ENCODE assay signal across 9 mouse cellular contexts in genomic region chrX:157596802-157597201, GRCm38 (mm10). TPM values are rescaled to one million over a fixed set of nuclear protein-coding genes. Genes with fewer than 3 reads are reported as not detected.
A peak's percentile ranks its signal among the peaks of the same experiment; 100 is the strongest.
DNase-seq lines count a peak whose midpoint lies in the region; ATAC-seq and TF ChIP-seq lines count a peak whose summit lies in the region.
"Had no signal": no experiment of that assay in that cellular context is flagged by ENCODE, and none has a peak within 500 bp of the region (broad histone marks: within the 10 kb centered on the region; RNA-seq: fewer than 3 reads in every experiment).

No protein-coding gene starts in this region.

- peaks cover 0 to 12% of the 10 kb centered on the region in 2 experiments; a peak in 1 of 4 replicates for H3K4me1 ChIP-seq in heart, embryonic 14.5 days (ENCODE audit: control insufficient read depth in 2 of 2, insufficient read depth in 2 of 2, low read length in 2 of 2)
- H3K4me1 ChIP-seq in bone marrow macrophage, adult 2 months (ENCODE audit: control insufficient read depth, insufficient read depth, low read length): peaks cover 7% of the 10 kb centered on the region
- no peaks in the 10 kb centered on the region; the same call in 1 of the 2 replicates for H3K4me1 ChIP-seq in midbrain, embryonic 16.5 days (ENCODE audit: control insufficient read depth, insufficient read depth, low read length)

- no peaks in the 10 kb centered on the region for H3K36me3 ChIP-seq in heart, embryonic 14.5 days (ENCODE audit: control insufficient read depth, insufficient read depth, low read length)
- no peaks in the 10 kb centered on the region for H3K36me3 ChIP-seq in midbrain, embryonic 16.5 days (ENCODE audit: control insufficient read depth, insufficient read depth, low read length)
- H3K36me3 ChIP-seq: G1E had no signal

- no peak for DNase-seq in heart, postnatal 10 days
- peak; percentile 45 for DNase-seq in induced T-regulatory cell, adult 2 months (ENCODE audit: low read depth)
- DNase-seq in right cerebral cortex, postnatal 10 days (ENCODE audit: low spot score in 2 of 2): no peak
- DNase-seq in right cerebral cortex, postnatal 14 days: no peak
- no peak for DNase-seq in right cerebral cortex, postnatal 25 days

- H3K4me3 ChIP-seq in heart, embryonic 14.5 days (ENCODE audit: control insufficient read depth in 1 of 2, insufficient read depth in 1 of 2, low read depth in 1 of 2, low read length in 2 of 2): peak overlapping the region; percentile 9 to 64; a peak in 3 of 4 replicates
- peak overlapping the region; percentile 99 for H3K4me3 ChIP-seq in bone marrow macrophage, adult 2 months (ENCODE audit: insufficient read depth, low read length)
- H3K4me3 ChIP-seq in midbrain, embryonic 16.5 days (ENCODE audit: low read depth, low read length): peak overlapping the region; percentile 61

- H3K9me3 ChIP-seq in heart, embryonic 14.5 days (ENCODE audit: control insufficient read depth, low read length): no peaks in the 10 kb centered on the region
- no peaks in the 10 kb centered on the region for H3K9me3 ChIP-seq in midbrain, embryonic 16.5 days (replicated peaks; ENCODE audit: control insufficient read depth, low read length, poor library complexity, severe bottlenecking)
- H3K9me3 ChIP-seq: G1E had no signal

- no peak for TF ChIP-seq CTCF in bone marrow macrophage, adult 2 months (IDR thresholded peaks at IDR 0.05; ENCODE audit: low read depth, low read length)

- 76% methylated on average over 5 of the region's 5 CpGs for WGBS in heart, embryonic 14.5 days
- WGBS in midbrain, embryonic 16.5 days: 83% methylated on average over 5 of the region's 5 CpGs

- no peak for ATAC-seq in heart, embryonic 14.5 days (ENCODE audit: insufficient number of reproducible peaks, insufficient read depth, low FRiP score, low read depth)
- ATAC-seq in midbrain, embryonic 16.5 days: no peak

- H3K27ac ChIP-seq in heart, embryonic 14.5 days (replicated peaks in 1 of 2; ENCODE audit: control insufficient read depth in 1 of 2, insufficient read depth in 1 of 2, low read depth in 2 of 2, low read length in 2 of 2): no peak overlapping the region
- H3K27ac ChIP-seq in bone marrow macrophage, adult 2 months (ENCODE audit: insufficient read depth, low read depth, low read length): peak overlapping the region; percentile 97
- H3K27ac ChIP-seq in midbrain, embryonic 16.5 days (ENCODE audit: low read length): no peak overlapping the region

- no peaks in the 10 kb centered on the region for H3K27me3 ChIP-seq in heart, embryonic 14.5 days (ENCODE audit: control insufficient read depth, insufficient read depth, low read length)
- H3K27me3 ChIP-seq in midbrain, embryonic 16.5 days (ENCODE audit: control insufficient read depth, insufficient read depth, low read depth, low read length): no peaks in the 10 kb centered on the region

- H3K9ac ChIP-seq in heart, embryonic 14.5 days (ENCODE audit: low read length): peak overlapping the region; percentile 60
- no peak overlapping the region for H3K9ac ChIP-seq in midbrain, embryonic 16.5 days (ENCODE audit: low read depth, low read length)

- no peak for TF ChIP-seq POLR2A in bone marrow macrophage, adult 2 months (IDR thresholded peaks at IDR 0.05; ENCODE audit: borderline replicate concordance, low read depth, low read length)

- H3K4me2 ChIP-seq in heart, embryonic 14.5 days (ENCODE audit: low read length): peak overlapping the region; percentile 64
- H3K4me2 ChIP-seq in midbrain, embryonic 16.5 days (ENCODE audit: low read length): peak overlapping the region; percentile 56

- intact Hi-C loops in heart, postnatal 10 days (cut with DNase I): loop anchor here (5.0 to 10.0 kb wide), 2 partner anchors 105 to 1658 kb away; partner anchors contain the start of gene Sms

RNA-seq across cellular contexts. Expression of gene Mbtps2, which starts 1.7 kb away (rescaled TPM):
- 14.8 and 14.9 TPM in 2 replicates for polyA plus RNA-seq in heart, embryonic 14.5 days (2014; fragmentation: Nextera tagmentation; extraction: Ambion mirVana)
- 10 to 100 TPM; 15.9 to 17.2 TPM for total RNA-seq in heart, postnatal 10 days (2021)
- 23.8 and 26.7 TPM in 2 replicates for polyA plus RNA-seq in bone marrow macrophage, adult 2 months (2012; ENCODE audit: insufficient read depth, insufficient read length, missing spikeins)
- polyA plus RNA-seq in midbrain, embryonic 16.5 days (2015; fragmentation: Nextera tagmentation; extraction: Ambion mirVana): 32.5 and 33.4 TPM in 2 replicates

RNA-seq across cellular contexts. Expression of gene Yy2, which starts 28.0 kb away (rescaled TPM):
- 2.9 and 3.1 TPM in 2 replicates for polyA plus RNA-seq in heart, embryonic 14.5 days (2014; fragmentation: Nextera tagmentation; extraction: Ambion mirVana)
- total RNA-seq in heart, postnatal 10 days (2021): 1 to 10 TPM in 1 of 2 experiments, under 1 TPM in 1; 0.20 to 1.0 TPM
- 2.5 and 3.0 TPM in 2 replicates for polyA plus RNA-seq in bone marrow macrophage, adult 2 months (2012; ENCODE audit: insufficient read depth, insufficient read length, missing spikeins)
- polyA plus RNA-seq in midbrain, embryonic 16.5 days (2015; fragmentation: Nextera tagmentation; extraction: Ambion mirVana): 1.6 and 2.6 TPM in 2 replicates
- polyA plus RNA-seq: G1E had no signal

Comparison
In these comparisons a context has a peak if more than half of its experiments do, and no peak if none do; other contexts are left out.
1. H3K4me3 ChIP-seq: peak in every context shown above with its lines; median percentile 99 in bone marrow macrophage, adult 2 months; 61 in midbrain, embryonic 16.5 days; 36 in heart, embryonic 14.5 days.